Mouse (Mus musculus): ENCODE data around the gene 4930519G04Rik.
"Not testable (repeated sequence)": the region's sequence is repeated elsewhere in the genome, so short reads cannot be mapped to it uniquely, and the experiment has no call there.

The 4930519G04Rik gene

DNA sequence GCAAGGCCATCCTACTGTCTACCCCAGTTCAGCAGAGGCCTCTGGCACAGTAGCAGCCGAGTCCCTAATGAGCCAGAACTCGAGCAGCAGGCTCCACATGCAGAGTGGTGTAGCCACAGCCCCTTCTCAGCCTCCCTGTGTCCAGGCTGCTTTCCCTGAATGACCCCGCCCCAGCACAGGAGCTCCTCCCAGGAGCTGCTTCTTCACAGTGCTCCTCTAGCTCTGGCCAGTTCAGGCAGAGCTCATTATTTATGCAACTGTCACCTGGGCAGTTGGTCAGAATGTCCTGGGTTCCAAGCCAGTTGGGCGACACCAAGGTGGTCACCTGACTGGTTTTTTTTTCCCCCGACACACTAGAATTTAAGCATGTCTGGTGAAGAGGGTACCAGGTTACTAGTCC lies at the start of gene 4930519G04Rik:
Gene 4930519G04Rik (plus strand): TSS at position 301 of the 400 bp plus-strand sequence.
- not testable (repeated sequence) for DNase-seq (ENCODE audit: low read depth, low spot score)

- DNase-seq (ENCODE audit: low read depth, low spot score), result no peak
Measured at GRCm38 (mm10) chr5:114804335-114804734, 49.1 kb upstream of the 4930519G04Rik start.

GRCm38 (mm10) chr5:114804958-114805357 lies 48.5 kb upstream of the 4930519G04Rik start:
- no peak for DNase-seq (ENCODE audit: low read depth, low spot score)

DNA sequence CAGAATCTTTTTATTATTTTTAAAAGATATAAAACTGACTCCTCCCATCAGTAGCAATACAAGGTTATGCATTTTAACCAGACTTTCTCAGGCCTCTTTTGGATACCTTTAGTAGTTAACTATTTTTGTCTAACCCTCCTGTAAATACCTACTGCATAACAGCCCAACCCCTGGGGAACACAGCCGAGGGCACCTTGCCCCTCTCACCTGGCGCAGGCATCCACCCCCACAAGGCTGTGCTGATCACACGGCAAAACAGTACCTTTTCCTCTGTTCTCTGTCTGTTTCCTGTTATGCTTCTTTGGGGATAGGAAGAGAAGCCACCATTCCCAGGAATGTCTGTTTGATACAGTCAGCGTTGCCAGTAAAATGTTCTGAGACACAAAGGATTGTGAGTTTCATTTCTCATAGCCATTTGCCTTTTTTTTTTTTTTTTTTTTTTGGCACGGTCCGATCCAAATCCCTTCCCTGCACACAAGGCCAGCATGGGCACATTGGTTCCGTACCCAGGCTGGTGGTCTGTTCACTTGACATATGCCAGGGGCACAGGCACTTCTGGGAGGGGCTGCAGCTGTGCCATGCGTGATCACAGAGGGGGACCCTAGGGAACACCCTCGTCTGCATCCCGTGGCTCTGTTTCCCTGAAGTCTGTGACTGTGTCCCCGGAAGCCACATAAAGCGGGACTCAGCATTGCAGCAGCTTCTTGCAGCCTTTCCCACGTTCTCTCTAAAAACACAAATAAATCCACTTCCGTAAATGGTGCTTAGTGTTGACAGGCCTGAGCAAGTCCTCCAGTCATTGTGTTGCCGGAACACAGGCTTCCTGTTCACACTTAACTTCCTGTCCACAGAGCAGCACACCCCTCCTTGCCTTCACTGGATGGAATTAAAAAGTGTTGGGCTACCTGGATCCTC lies 47.8 kb upstream of the 4930519G04Rik start:
- no peak for DNase-seq (ENCODE audit: low read depth, low spot score)

GRCm38 (mm10) chr5:114806636-114807035 lies 46.8 kb upstream of the 4930519G04Rik start:
- no peak for DNase-seq (ENCODE audit: low read depth, low spot score)

GRCm38 (mm10) chr5:114807063-114807462 lies 46.4 kb upstream of the 4930519G04Rik start:
- DNase-seq (ENCODE audit: low read depth, low spot score), result no peak

DNA sequence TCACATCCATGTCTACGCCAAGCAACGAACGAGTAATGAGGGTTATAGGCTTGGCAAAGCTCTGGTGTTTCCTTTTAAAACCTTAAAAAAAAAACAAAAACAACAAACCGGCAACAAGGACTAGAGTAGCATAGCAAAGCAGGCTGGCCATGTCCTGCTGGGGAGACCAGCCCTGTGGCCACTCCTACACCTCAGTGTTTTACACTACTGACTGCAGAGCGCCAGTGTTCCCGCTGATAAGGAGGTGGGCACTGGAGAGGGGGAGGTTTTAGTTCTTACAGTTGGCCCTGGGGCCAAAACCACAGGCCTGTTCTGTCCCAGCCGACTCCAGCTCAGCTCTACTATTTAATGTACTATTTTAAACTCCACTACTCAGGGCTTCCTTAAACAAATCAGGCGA lies 46.0 kb upstream of the 4930519G04Rik start:
- DNase-seq (ENCODE audit: low read depth, low spot score), result no peak

DNA sequence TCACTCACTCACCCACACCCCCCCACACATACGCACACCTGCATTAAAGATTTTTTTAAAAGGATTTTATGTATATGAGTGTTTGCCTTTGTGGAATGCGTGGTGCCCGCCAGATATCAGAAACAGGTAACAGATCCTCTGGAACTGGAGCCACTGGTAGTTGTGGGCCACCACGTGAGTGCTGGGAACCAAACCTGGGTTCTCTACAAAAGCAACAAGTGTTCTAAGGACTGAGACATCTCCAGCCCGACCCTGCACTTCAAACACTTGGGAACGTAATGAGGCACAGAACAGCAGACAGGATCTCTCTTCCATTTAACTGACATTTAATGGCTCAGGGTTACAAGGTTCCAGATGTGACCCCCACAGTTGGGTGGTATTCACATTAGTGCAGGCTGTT lies 45.6 kb upstream of the 4930519G04Rik start:
- DNase-seq (ENCODE audit: low read depth, low spot score), result no peak

GRCm38 (mm10) chr5:114808385-114808784 lies 45.1 kb upstream of the 4930519G04Rik start:
- no peak for DNase-seq (ENCODE audit: low read depth, low spot score)

- no peak for DNase-seq (ENCODE audit: low read depth, low spot score)
Measured at GRCm38 (mm10) chr5:114809181-114809756, 44.2 kb upstream of the 4930519G04Rik start.

- DNase-seq (ENCODE audit: low read depth, low spot score), result no peak
Measured at GRCm38 (mm10) chr5:114809826-114810225, 43.6 kb upstream of the 4930519G04Rik start.

DNA sequence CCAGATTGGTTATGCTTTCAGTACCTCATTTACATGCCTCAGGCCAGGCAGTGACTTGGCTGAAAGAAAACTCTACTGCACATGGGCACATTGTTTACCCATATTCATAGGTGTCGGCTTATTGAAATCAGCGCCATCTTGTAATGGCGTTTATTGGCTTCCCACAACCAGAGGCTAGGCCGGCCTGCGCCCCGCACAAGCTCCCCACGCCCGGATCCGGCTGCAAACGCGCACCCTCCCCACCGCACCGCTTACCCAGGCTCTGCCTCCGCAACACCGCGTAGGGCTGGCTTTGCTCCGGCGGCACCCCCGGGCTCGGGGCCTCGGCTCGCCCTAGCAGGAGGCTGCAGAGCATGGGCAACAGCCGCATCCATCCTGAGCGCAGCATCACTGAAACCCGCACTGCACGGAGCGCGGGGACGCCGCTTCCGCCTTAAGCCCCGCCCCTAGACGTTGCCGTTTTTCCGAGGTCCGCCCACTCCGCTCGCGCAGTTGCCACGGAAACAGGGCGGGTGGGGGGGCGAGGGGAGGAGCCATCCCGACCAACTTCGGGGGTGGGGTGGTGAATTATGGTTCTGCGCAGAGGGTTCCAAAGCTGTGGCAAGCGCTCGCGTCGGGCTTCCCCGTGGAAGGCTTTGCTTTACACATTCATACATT lies 39.8 kb upstream of the 4930519G04Rik start:
- DNase-seq (ENCODE audit: low read depth, low spot score), result peak; percentile 88

GRCm38 (mm10) chr5:114816599-114816998 lies 36.9 kb upstream of the 4930519G04Rik start:
- no peak for DNase-seq (ENCODE audit: low read depth, low spot score)

DNA sequence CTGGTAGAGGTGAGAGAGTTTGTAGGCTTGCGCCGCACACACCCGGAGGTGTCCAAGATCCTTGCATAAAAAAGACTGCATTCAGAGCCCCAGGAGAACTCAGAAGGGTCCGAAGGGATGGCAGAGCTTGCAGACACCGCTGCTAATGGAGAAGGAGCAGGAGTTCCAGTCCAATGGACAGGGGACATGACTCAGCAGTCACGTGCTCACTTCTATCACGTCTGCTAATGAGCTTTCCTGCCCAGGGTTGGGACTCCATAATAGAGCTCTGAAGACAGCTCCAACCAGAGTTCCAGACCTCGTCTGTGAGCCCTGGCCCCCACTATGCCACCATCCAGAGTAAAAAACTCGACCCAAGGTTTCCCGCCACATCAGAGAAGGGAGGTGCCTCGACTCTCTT lies 35.3 kb upstream of the 4930519G04Rik start:
- DNase-seq (ENCODE audit: low read depth, low spot score), result no peak

DNA sequence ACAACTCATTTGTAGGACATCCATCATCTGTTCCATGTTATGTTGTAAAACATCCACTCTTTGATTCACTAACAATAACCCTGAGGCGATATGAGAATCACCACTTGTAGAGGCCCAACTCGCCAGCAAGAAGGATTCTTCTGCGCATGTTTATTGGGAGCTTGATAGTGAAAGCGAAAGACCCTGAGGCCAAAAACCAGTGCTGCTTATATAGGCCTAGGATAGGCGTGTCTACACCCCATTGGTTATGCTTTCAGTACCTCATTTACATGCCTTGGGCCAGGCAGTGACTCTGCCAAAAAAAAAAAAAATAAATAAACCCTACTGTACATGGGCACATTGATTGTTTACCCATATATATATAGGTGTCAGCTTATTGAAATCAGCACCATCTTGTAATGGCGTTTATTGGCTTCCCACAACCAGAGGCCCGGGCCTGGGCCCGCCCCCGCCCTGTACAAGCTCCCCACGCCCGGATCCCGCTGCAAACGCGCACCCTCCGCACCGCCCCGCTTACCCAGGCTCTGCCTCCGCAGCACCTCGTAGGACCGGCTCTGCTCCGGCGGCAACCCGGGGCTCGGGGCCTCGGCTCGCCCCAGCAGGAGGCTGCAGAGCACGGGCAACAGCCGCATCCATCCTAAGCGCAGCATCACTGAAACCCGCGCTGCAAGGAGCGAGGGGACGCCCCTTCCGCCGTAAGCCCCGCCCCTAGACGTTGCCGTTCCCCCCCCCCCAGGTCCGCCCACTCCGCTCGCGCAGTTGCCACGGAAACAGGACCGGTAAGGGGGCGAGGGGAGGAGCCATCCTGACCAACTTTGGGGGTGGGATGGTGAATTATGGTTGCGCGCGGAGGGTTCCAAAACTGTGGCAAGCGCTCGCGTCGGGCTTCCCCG lies 30.4 kb upstream of the 4930519G04Rik start, which contains the start of gene 1500011B03Rik:
Gene 1500011B03Rik (minus strand): TSS at position 673 of the 893 bp plus-strand sequence.
- peak; percentile 93 for DNase-seq (ENCODE audit: low read depth, low spot score)

DNA sequence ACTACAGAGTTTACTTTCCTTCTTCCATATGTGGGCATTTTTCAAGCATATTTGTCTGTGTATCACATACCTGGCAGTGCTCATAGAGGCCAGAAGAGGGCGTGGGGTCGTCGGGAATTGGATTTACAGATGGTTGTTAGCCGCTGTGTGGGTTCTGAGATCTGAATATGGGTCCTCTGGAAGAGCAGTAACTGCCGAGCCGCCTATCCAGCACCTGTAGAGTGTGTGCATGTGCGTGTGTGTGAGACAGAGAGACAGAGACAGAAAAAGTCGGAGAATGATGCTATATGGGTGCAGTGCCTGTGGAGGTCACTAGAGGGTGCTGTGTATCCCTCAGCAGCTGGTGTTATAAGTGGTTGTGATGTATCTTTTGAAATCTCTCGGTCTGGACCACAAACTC lies 29.3 kb upstream of the 4930519G04Rik start:
- peak; percentile 88 for DNase-seq (ENCODE audit: low read depth, low spot score)

GRCm38 (mm10) chr5:114825978-114826691 lies 27.3 kb upstream of the 4930519G04Rik start:
- peak; percentile 99 for DNase-seq (ENCODE audit: low read depth, low spot score)

DNA sequence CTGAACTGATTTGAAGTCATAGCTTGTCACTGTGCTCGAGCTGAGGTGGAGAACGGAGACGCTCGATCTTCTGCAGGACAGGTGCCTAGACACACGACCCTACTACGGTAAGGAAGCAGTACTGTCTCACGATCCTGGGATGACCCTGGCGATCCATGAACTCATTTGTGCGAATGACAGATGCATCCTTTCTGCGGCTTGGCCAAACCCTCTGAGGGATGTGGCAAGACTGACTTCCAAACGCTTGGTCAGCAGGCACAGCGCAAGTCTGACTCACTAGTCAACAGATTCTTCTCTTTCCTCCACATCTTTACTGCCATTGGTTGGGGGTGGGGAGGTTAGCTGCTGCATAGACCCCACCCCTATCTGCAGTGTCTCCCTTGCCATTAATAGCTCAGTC lies 26.0 kb upstream of the 4930519G04Rik start:
- no peak for DNase-seq (ENCODE audit: low read depth, low spot score)

DNA sequence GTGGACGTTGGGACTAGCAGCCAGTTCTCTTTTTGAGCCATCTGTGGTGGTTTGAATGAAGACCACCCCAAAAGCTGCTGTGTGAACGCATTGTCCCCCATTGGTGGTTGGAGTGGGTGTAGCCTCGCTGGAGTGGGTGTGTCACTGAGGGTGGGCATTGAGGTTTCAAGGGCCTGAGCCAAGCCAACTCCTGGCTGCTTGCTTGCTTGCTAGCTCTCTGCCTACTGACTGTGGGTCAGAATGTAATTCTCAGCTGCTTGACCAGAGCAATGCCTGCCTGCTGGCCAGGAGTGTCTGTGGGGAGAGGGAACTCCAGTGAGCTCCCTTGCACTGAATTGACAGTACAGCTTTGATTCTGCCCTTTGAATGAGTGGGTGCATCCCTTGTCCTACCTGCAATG lies 23.7 kb upstream of the 4930519G04Rik start:
- DNase-seq (ENCODE audit: low read depth, low spot score), result no peak

GRCm38 (mm10) chr5:114836886-114837285 lies 16.6 kb upstream of the 4930519G04Rik start:
- no peak for DNase-seq (ENCODE audit: low read depth, low spot score)

DNA sequence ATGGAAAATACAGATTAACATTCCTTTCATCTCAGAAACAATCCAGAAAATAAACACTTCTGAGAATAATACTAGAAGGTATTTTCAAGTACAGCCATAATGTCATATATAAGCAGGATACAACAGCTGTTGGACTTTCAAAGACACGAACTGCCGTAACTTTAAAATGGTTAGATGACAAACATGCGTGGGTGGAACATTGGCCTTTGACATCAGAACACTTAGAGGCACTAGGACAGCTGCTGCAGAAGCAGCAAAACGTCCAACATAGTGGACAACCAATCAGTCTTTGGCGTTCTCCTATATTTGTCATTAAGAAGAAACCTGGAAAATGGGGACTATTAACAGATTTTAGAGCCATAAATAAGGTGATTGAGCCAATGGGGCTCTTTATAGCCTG lies 13.0 kb upstream of the 4930519G04Rik start:
- not testable (repeated sequence) for DNase-seq (ENCODE audit: low read depth, low spot score)
